Mouse (Mus musculus) midbrain, postnatal 0 days (tissue): ENCODE measurements around the gene Spata48. TPM values are rescaled to one million over a fixed set of nuclear protein-coding genes. Genes with fewer than 3 reads are reported as not detected.

ENCODE experiments used
- ATAC-seq: fragments of 200-750 bp; cut with Nextera tagmentation; 2 replicates; pipeline ENCODE4 v1.8.0; 2017; ENCODE audit warnings: moderate number of reproducible peaks, mild to moderate bottlenecking, moderate TSS enrichment, moderate library complexity; ENCODE audit not compliant: low FRiP score
- DNase-seq: peaks from one replicate; pipeline ENCODE4 v3.0.0-alpha.2; 2015; ENCODE audit warnings: low spot score
- H3K27ac ChIP-seq: fragments of 300-500 bp; sonication (generic); 2 replicates; pipeline ENCODE4 v1.5.1; 2014; ENCODE audit warnings: low read depth, mild to moderate bottlenecking, low read length, mixed read lengths
- H3K27me3 ChIP-seq: fragments of 300-500 bp; sonication (generic); 2 replicates; pipeline ENCODE4 v1.6.1; 2014; ENCODE audit warnings: low read length, control low read depth, mixed read lengths; ENCODE audit not compliant: insufficient read depth
- H3K36me3 ChIP-seq: fragments of 300-500 bp; sonication (generic); 2 replicates; pipeline ENCODE4 v1.6.1; 2014; ENCODE audit warnings: low read length, control low read depth, mixed read lengths; ENCODE audit not compliant: insufficient read depth
- H3K4me1 ChIP-seq: fragments of 300-500 bp; sonication (generic); 2 replicates; pipeline ENCODE4 v1.6.1; 2014; ENCODE audit warnings: mild to moderate bottlenecking, control low read depth, antibody characterized with exemption, low read length, mixed read lengths; ENCODE audit not compliant: insufficient read depth
- H3K4me2 ChIP-seq: fragments of 300-500 bp; sonication (generic); 2 replicates; pipeline ENCODE4 v1.6.1; 2014; ENCODE audit warnings: low read depth, mild to moderate bottlenecking, low read length, mixed read lengths; ENCODE audit not compliant: poor library complexity, severe bottlenecking
- H3K4me3 ChIP-seq: fragments of 300-500 bp; sonication (generic); 2 replicates; pipeline ENCODE4 v1.5.1; 2014; ENCODE audit warnings: low read depth, mild to moderate bottlenecking, low read length, moderate library complexity
- H3K9ac ChIP-seq: fragments of 300-500 bp; sonication (generic); replicated peaks from 2 replicates; pipeline ENCODE4 v1.6.1; 2014; ENCODE audit warnings: mild to moderate bottlenecking, low read length, moderate library complexity, mixed read lengths; ENCODE audit not compliant: poor library complexity, severe bottlenecking
- H3K9me3 ChIP-seq: fragments of 300-500 bp; sonication (generic); 2 replicates; pipeline ENCODE4 v1.6.1; 2016; ENCODE audit warnings: low read length, control low read depth
- CTCF ChIP-seq: IDR thresholded peaks from 2 replicates; pipeline ENCODE4 v1.5.1; 2016; ENCODE audit warnings: antibody characterized with exemption, mild to moderate bottlenecking
- WGBS: fragments of 180-500 bp; shearing (Covaris S2); extraction: QIAGEN DNeasy Blood & Tissue Kit; methylation state at CpG from one replicate; pipeline ENCODE4 v1.1.7; 2014; 5-methylcytosine and 5-hydroxymethylcytosine counted together
- polyA plus RNA-seq: library from polyadenylated mRNA; unstranded; fragments of >200 nt; fragmentation: Nextera tagmentation; extraction: Ambion mirVana; gene quantifications from 2 replicates; pipeline ENCODE4 v1.2.1, GENCODE M21; 2015
- total RNA-seq: library from RNA; depleted of rRNA; stranded (reverse); fragments of >200 nt; gene quantifications from 2 replicates; pipeline ENCODE4 v1.2.3, GENCODE M21; 2014; rRNA removed

Spata48 gene
- total and polyA plus RNA-seq, 2 experiments from 2014 or later, result 0.51 to 22.6 TPM

GRCm38 (mm10) chr11:11559099-11559686 is 97.3 kb downstream of the Spata48 start:
- Histone ChIP-seq H3K4me3 (no peak overlapping the region), H3K36me3 (no peaks in the 10 kb centered on the region), H3K4me1 (no peaks in the 10 kb centered on the region), H3K9me3 (no peaks in the 10 kb centered on the region), H3K4me2 (no peak overlapping the region), H3K27me3 (no peaks in the 10 kb centered on the region), H3K27ac (no peak overlapping the region), H3K9ac (no peak overlapping the region)
- ATAC-seq (no peak), DNase-seq (no peak)
- TF ChIP-seq CTCF, result no peak
- 88% methylated on average over 7 of the region's 7 CpGs for WGBS

GRCm38 (mm10) chr11:11561118-11561517 is 99.2 kb downstream of the Spata48 start:
- TF ChIP-seq CTCF, result no peak
- ATAC-seq (no peak), DNase-seq (no peak)
- Histone ChIP-seq H3K27ac (no peak overlapping the region), H3K9ac (no peak overlapping the region), H3K36me3 (no peaks in the 10 kb centered on the region), H3K4me2 (no peak overlapping the region), H3K27me3 (no peaks in the 10 kb centered on the region), H3K4me3 (no peak overlapping the region), H3K9me3 (no peaks in the 10 kb centered on the region), H3K4me1 (no peaks in the 10 kb centered on the region)
- WGBS, result 90% methylated on average over 6 of the region's 6 CpGs

- ATAC-seq (no peak), DNase-seq (no peak)
- WGBS, result 84% methylated on average over 7 of the region's 7 CpGs
- TF ChIP-seq CTCF, result no peak
- no peak overlapping the region for H3K9ac ChIP-seq
- H3K36me3 ChIP-seq, result no peaks in the 10 kb centered on the region
- H3K9me3 ChIP-seq, result no peaks in the 10 kb centered on the region
- H3K27me3 ChIP-seq, result no peaks in the 10 kb centered on the region
- H3K4me3 ChIP-seq, result no peak overlapping the region
- H3K4me2 ChIP-seq, result no peak overlapping the region
- H3K27ac ChIP-seq, result no peak overlapping the region
- no peaks in the 10 kb centered on the region for H3K4me1 ChIP-seq
Observed at GRCm38 (mm10) chr11:11564266-11565044, 102.6 kb downstream of the Spata48 start.

Other genes with a start within 250 kb of the Spata48 start
- gene Zpbp, start 314 bp downstream of the Spata48 start, total RNA-seq, result 3.7 and 3.8 TPM in 2 replicates
- 2.2 and 2.5 TPM in 2 replicates for gene Zpbp, start 314 bp downstream of the Spata48 start, polyA plus RNA-seq
- not detected in 2 replicates for gene 4930512M02Rik, start 165.7 kb downstream of the Spata48 start, total RNA-seq
- gene 4930512M02Rik, start 165.7 kb downstream of the Spata48 start, polyA plus RNA-seq, result not detected in 2 replicates
- gene Ikzf1, start 222.9 kb downstream of the Spata48 start, total RNA-seq, result 3.9 and 4.5 TPM in 2 replicates
- gene Ikzf1, start 222.9 kb downstream of the Spata48 start, polyA plus RNA-seq, result 1.2 and 1.5 TPM in 2 replicates